Mouse (Mus musculus) liver, embryonic 14.5 days (tissue): ENCODE results near the gene Agtrap. TPM values are rescaled to one million over a fixed set of nuclear protein-coding genes. Genes with fewer than 3 reads are reported as not detected.

ENCODE experiments used
- ATAC-seq: fragments of 200-750 bp; cut with Nextera tagmentation; 2 replicates; pipeline ENCODE4 v1.8.0; 2017; ENCODE audit warnings: moderate number of reproducible peaks, mild to moderate bottlenecking, moderate library complexity; ENCODE audit not compliant: insufficient read depth
- DNase-seq, 3 experiments: peaks; one replicate each; pipeline ENCODE4 v3.0.0-alpha.2; 2012 to 2013; ENCODE audit warnings: low read depth in 3 of 3, low spot score in 3 of 3
- H3K27ac ChIP-seq: fragments of 300-500 bp; sonication (generic); 2 replicates; pipeline ENCODE4 v1.5.1; 2014; ENCODE audit warnings: moderate library complexity, mild to moderate bottlenecking, control low read depth, inconsistent platforms
- H3K27me3 ChIP-seq: fragments of 300-500 bp; sonication (generic); 2 replicates; pipeline ENCODE4 v1.6.1; 2014; ENCODE audit warnings: mild to moderate bottlenecking, low read length, moderate library complexity; ENCODE audit not compliant: control insufficient read depth, insufficient read depth
- H3K36me3 ChIP-seq: fragments of 300-500 bp; sonication (generic); replicated peaks from 2 replicates; pipeline ENCODE4 v1.6.1; 2014; ENCODE audit warnings: low read depth; ENCODE audit not compliant: control insufficient read depth, insufficient read depth
- H3K4me1 ChIP-seq, 2 experiments: fragments of 200-500 bp in 1 of 2; fragments of 300-500 bp in 1 of 2; sonication (generic) in 1 of 2; replicated peaks; 2 replicates each; pipeline ENCODE4 v1.6.1; 2012 to 2014; ENCODE audit warnings: antibody characterized with exemption in 1 of 2, inconsistent platforms in 1 of 2, low read length in 1 of 2; ENCODE audit not compliant: control insufficient read depth in 2 of 2, insufficient read depth in 2 of 2
- H3K4me2 ChIP-seq: fragments of 300-500 bp; sonication (generic); 2 replicates; pipeline ENCODE4 v1.6.1; 2014; ENCODE audit warnings: low read depth, mild to moderate bottlenecking, control low read depth, moderate library complexity
- H3K4me3 ChIP-seq, 2 experiments: fragments of 200-500 bp in 1 of 2; fragments of 300-500 bp in 1 of 2; sonication (generic) in 1 of 2; 2 replicates each; pipeline ENCODE4 v1.5.1; 2012 to 2014; ENCODE audit warnings: low read depth in 2 of 2, low read length in 2 of 2, mild to moderate bottlenecking in 2 of 2, control low read depth in 1 of 2, inconsistent platforms in 1 of 2, moderate library complexity in 1 of 2; ENCODE audit not compliant: insufficient read depth in 1 of 2
- H3K9ac ChIP-seq: fragments of 300-500 bp; sonication (generic); replicated peaks from 2 replicates; pipeline ENCODE4 v1.6.1; 2014; ENCODE audit warnings: mild to moderate bottlenecking, control low read depth, moderate library complexity
- H3K9me3 ChIP-seq: fragments of 300-500 bp; sonication (generic); 2 replicates; pipeline ENCODE4 v1.6.1; 2016; ENCODE audit warnings: low read length, mixed read lengths; ENCODE audit not compliant: control insufficient read depth
- CTCF ChIP-seq: IDR thresholded peaks from 2 replicates; pipeline ENCODE4 v1.5.1; 2016; ENCODE audit warnings: antibody characterized with exemption, low read depth, control low read depth
- EP300 ChIP-seq: IDR thresholded peaks from 2 replicates; pipeline ENCODE4 v1.6.1; 2016; ENCODE audit warnings: antibody characterized with exemption, low read depth
- WGBS: fragments of 180-500 bp; shearing (Covaris S2); extraction: QIAGEN DNeasy Blood & Tissue Kit; methylation state at CpG from one replicate; pipeline ENCODE4 v1.1.7; 2014; ENCODE audit not compliant: insufficient replicate concordance; 5-methylcytosine and 5-hydroxymethylcytosine counted together
- polyA plus RNA-seq, 2 experiments: library from polyadenylated mRNA; depleted of rRNA in 1 of 2; stranded (reverse) in 1 of 2; unstranded in 1 of 2; fragments of >200 nt; fragmentation: Nextera tagmentation in 1 of 2; extraction: Ambion mirVana in 1 of 2; gene quantifications; 2 replicates each; pipeline versions ENCODE4 v1.2.1 to v1.2.3; 2012 to 2014

Gene Agtrap
- polyA plus RNA-seq, 2 experiments: 4.1 to 9.9 TPM

DNA sequence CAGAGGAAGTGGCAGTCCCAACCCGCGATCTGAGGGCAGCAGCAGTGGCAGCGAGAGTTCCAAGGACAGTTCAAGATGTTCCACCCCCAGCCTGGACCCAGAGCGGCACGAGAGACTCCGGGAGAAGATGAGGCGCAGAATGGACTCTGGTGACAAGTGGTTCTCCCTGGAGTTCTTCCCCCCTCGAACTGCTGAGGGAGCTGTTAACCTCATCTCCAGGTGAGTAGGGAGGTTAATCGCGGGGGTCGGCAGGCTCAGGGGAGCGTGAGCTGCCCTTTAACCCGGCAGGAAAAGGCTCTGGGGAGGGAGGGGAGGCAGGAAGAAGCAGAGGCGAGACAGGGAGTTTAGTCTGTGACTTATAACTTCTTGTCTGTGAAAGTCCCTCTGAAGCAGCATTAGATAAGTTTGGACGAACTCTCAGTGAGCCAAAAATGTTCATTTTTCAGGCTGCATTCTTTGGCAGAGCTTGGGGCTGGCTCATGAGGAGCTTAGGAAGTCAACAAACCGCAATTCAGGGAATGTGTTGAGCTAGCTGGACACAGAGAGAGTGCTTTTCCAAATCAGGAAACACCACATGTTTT, 46.1 kb downstream of the Agtrap start:
- no peak for TF ChIP-seq CTCF
- Histone ChIP-seq H3K9ac (peak overlapping the region; percentile 97), H3K4me1 (peaks cover 54 to 63% of the 10 kb centered on the region in 2 experiments), H3K9me3 (no peaks in the 10 kb centered on the region), H3K27me3 (no peaks in the 10 kb centered on the region), H3K4me2 (peak overlapping the region; percentile 98), H3K4me3 (peak overlapping the region; percentile 75 to 85), H3K27ac (peak overlapping the region; percentile 98), H3K36me3 (peaks cover 16% of the 10 kb centered on the region)
- ATAC-seq: no peak
- WGBS: 10% methylated on average over 16 of the region's 16 CpGs
- no peak for DNase-seq

GRCm38 (mm10) chr4:148040933-148041610, 46.8 kb downstream of the Agtrap start:
- Histone ChIP-seq H3K4me3 (peak overlapping the region; percentile 75 to 85), H3K9ac (peak overlapping the region; percentile 97), H3K9me3 (no peaks in the 10 kb centered on the region), H3K36me3 (peaks cover 16% of the 10 kb centered on the region), H3K4me1 (peaks cover 47 to 58% of the 10 kb centered on the region in 2 experiments), H3K4me2 (peak overlapping the region; percentile 98), H3K27ac (peak overlapping the region; percentile 98), H3K27me3 (no peaks in the 10 kb centered on the region)
- ATAC-seq (peak; percentile 42), DNase-seq (peak; percentile 60 to 75 (median 63))
- TF ChIP-seq EP300: no peak
- TF ChIP-seq CTCF: no peak
- WGBS: 1% methylated on average over 19 of the region's 19 CpGs

- ATAC-seq (no peak), DNase-seq (no peak)
- WGBS: 62% methylated on average over 15 of the region's 15 CpGs
- no peaks in the 10 kb centered on the region for H3K9me3 ChIP-seq
- TF ChIP-seq CTCF: no peak
- TF ChIP-seq EP300: no peak
- H3K4me2 ChIP-seq: peak overlapping the region; percentile 98
- H3K4me1 ChIP-seq: peaks cover 39 to 49% of the 10 kb centered on the region in 2 experiments
- peak overlapping the region; percentile 75 to 85 for H3K4me3 ChIP-seq
- no peaks in the 10 kb centered on the region for H3K27me3 ChIP-seq
- peak overlapping the region; percentile 98 for H3K27ac ChIP-seq
- H3K36me3 ChIP-seq: peaks cover 16% of the 10 kb centered on the region
- peak overlapping the region; percentile 97 for H3K9ac ChIP-seq
Observed at GRCm38 (mm10) chr4:148040029-148040830, 47.6 kb downstream of the Agtrap start.

GRCm38 (mm10) chr4:148039254-148040028, 48.4 kb downstream of the Agtrap start:
- TF ChIP-seq CTCF (peak; percentile 22; the same call in 1 of the 2 replicates), EP300 (no peak; the same call in 1 of the 2 replicates)
- Histone ChIP-seq H3K4me1 (peaks cover 32 to 41% of the 10 kb centered on the region in 2 experiments), H3K9me3 (no peaks in the 10 kb centered on the region), H3K36me3 (peaks cover 10% of the 10 kb centered on the region), H3K4me2 (peak overlapping the region; percentile 98), H3K4me3 (peak overlapping the region; percentile 75 to 85), H3K27me3 (no peaks in the 10 kb centered on the region), H3K9ac (peak overlapping the region; percentile 97), H3K27ac (peak overlapping the region; percentile 98)
- peak; percentile 11 for ATAC-seq
- DNase-seq: peak; percentile 56 to 59 (median 56)
- WGBS: 18% methylated on average over 19 of the region's 19 CpGs
